Mouse (Mus musculus) CD4-positive, CD25-positive, alpha-beta regulatory T cell, adult 4 months (primary cell): Measurements from ENCODE around the gene Sqstm1. TPM values are rescaled to one million over a fixed set of nuclear protein-coding genes. Genes with fewer than 3 reads are reported as not detected.

ENCODE experiments used
- ATAC-seq: one replicate; pipeline ENCODE4 v1.8.0; 2017
- polyA plus RNA-seq, 2 experiments: library from polyadenylated mRNA; unstranded; fragments of 100-300 nt; shearing (Covaris generic); gene quantifications; one replicate each; pipeline ENCODE4 v1.2.1; 2017

The Sqstm1 gene
- polyA plus RNA-seq, 2 experiments from 2014 or later: 74.8 to 88.4 TPM

DNA sequence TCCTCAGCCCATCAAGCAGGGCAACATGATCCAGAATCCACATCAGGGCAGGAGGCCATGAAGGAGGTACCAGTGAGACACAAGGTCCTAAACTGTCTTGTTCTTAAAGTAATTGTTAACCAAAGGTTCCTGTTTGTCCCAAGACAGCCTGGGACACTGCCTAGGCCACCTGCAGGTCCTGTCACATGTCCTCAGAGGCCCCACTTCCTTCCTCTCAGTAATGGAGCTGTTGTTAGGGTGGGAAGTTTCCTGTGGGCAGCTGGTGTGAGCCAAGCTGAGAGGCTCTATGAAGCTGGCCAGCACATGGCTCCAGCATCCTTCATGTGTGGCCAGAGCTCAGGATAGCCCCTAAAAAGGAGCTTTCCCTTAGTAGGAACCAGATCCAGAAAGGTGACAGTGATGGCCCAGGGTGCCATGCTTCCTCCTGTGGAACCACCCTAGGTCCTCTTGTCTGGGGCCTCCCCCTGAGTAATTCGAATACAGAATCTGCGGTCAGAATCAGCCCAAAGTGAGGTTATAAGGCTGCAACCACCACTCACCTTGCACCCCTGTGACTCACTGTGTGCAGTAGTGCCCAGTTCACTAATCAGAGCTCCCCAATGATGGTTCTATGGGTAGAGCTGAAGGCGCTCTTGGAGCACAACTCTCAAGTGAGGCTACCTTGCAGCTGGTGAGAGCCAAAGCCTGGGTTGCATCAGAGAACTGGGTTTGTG lies 48.1 kb downstream of the Sqstm1 start:
- ATAC-seq: no peak

DNA sequence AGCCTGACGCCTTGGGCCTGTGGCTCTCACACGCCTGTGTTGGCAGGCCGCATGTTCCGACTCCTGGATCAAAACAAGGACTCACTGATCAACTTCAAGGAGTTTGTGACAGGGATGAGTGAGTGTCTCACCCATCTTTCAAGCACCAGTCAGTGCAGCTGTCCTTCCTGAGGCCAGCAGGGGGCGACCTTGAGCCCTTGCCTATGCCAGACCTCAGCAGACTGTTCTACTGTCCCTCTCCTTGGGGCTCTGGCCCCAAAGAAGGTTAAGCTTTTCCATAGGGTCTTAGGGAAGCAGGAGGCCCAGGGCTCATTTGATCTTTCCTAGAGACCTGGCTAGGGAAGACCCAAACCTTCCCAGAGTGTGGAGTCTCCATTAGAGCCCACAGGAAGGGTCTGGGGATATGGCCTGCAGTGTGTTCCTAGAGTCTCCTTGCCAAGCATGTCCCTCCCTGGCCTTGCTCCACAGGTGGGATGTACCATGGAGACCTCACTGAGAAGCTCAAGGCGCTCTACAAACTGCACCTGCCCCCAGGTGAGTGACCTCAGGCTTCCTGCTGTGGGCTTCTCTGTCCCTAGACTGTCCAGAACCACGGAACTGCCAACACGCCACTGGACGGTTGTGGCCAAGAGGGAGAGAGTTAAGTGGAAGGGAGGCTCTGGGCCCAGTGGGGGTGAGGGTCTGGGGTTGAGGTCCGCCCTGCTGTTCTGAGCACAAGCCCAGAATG lies 48.9 kb downstream of the Sqstm1 start:
- peak; percentile 67 for ATAC-seq

DNA sequence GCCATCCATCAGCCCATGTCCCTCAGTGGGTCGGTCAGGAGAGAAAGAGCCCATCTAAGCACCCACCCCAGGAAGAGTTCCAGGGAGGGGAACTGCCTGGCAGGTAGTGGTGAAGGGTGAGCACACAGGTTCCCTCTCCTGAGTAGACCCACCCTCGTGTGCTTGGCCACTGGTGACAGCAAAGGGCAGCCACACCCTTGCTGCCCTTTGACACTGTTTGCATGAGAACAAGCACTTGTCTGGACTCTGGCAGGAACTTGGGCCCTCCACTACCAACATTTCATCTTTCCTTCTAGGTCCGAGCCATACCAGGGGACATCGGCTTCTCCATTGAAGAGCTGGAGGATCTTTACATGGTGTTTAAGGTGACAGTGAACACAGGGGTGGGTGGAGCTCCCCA lies 51.3 kb downstream of the Sqstm1 start:
- ATAC-seq: no peak

DNA sequence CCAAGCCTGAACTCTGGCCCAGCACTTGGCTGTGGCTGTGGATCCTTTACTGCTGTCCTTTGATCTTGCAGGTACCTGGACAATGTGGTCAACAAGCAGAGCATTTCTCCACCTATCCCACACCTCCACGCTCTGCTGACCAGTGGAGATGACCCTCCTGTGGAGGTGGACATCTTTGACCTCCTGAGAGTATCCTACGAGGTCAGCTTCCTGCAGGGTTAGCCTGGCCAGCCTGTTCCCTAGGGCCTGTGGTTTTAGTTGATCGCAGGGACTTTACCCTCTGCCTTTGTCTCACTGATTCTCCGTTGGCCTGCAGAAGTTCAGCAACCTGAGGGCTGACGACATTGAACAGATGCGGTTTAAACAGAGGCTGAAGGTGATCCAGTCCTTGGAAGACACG lies 52.3 kb downstream of the Sqstm1 start:
- no peak for ATAC-seq

DNA sequence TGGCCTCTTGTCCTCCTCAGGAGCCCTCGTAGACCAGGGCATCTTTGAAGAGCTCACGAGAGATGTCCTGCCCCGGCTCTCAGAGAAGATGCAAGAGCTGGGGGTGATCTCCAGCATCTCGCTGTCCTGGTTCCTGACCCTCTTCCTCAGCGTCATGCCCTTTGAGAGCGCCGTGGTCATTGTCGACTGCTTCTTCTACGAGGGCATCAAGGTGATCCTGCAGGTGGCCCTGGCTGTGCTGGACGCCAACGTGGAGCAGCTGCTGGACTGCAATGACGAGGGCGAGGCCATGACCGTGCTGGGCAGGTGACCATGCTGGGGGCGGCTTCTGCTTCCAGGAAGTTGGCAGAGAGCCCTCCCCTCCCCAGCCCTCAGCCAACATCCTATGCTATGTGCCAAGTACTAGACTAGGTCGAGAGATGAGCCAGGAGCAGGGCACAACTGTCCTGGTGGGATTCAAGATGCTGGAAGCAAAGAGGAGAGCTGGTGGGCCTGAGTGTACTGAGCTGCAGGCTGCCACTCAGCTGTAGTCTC lies 53.8 kb downstream of the Sqstm1 start:
- ATAC-seq: no peak

DNA sequence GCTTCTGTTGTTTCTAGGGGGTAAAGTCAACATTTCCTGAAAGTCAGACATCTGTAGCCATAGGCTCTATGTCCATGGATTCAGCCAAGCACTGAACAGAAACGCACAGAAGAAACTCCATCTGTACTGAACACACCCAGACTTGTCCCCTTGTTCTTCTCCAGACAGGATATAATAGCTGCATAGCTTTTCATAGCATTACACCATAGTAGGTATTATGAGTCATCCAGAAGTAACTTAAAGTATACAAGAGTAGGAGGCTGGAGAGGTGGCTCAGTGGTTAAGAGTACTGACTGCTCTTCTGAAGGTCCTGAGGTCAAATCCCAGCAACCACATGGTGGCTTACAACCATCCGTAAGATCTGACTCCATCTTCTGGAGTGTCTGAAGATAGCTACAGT lies 54.8 kb downstream of the Sqstm1 start:
- ATAC-seq: no peak

DNA sequence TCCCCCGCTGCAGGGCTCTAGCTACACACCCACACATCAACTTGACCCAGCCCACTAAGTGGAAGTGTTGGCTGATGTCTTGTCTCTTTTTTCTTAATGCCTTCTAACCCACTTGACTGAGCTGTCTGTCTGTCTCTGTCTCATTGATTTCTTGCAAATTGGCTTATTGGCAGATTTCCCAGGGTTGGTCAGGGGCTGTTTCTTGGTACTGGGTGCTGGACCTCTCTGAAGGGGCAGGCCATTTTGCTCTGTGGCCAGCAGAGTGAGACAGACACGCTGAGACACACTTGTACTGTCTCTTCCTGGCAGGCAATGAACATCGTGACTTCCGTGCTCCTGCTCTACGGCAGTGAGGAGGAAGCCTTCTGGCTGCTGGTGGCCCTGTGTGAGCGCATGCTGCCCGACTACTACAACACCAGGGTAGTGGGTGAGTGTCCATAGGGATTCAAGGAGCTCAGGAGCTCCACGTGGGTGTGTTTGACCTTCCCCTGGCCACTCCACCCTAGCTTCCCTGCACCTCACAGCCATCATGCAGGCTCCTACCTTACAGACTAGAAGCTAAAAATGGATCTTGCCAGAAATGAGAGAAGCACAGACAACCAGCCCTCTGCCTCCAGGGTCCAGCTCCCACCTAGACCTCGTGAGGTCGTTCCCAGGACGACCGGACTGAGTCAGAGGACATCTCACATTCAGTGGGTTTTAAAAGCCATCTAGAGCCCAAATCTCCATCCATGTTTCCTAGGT lies 55.7 kb downstream of the Sqstm1 start:
- ATAC-seq: no peak

DNA sequence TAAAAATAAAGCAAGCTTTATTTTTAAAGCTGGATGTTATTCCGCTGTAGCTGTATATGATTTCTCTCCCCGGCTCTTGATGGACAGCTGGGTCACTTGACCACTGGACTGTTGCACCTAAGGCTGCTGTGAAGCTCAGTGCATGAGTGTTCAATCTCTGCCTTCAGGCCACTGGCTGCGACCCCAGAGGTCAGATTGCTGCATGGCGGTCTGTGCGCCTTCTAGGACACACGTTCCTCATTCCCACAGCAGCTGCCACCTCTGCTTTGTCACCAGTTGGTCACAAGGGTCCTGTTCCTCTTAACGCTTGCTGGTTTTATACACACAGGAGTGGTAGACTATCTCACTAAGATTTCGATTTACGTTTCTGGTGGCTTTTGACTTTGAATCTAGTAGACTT lies 56.5 kb downstream of the Sqstm1 start:
- ATAC-seq: no peak

DNA sequence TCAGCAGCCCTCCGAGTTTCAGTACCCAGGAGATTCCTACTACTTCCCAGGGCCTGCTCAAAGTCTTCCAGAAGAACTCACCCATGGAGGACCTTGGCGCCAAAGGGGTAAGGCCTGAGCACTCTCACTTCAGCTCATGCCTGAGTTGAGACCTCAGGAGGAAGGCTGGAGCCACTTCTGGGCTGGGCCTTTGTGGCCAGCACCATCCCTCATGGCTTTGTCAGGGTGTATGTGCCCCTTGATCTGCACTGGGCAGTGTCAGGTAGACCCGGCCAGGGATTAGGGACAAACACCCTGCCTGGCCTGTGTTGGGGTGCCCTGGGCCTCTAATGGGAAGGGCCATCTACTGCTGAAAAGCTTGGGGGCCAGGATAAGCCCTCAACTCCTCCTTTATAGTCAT lies 59.3 kb downstream of the Sqstm1 start:
- ATAC-seq: no peak

DNA sequence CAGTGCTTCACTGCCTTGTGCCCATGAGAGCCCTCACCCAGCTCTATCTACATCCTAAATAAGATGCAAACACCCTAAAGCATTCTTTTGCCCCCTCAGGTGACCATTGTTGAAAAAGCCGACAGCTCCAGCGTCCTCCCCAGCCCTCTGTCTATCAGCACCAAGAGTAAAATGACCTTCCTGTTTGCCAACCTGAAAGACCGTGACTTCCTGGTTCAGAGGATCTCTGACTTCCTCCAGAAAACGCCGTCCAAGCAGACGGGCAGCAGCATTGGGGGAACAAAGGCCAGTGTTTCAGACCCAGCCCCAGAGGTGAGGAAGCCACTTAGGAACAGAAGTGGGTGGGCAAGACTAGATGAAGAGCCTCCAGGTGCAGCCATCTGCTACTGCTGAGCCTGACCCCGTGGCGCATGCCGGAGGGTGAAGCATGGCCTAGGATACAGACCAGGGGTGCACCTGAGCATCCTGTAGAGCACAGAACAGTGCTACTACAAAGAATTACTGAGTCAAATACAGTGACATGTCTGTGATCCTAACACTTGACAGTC lies 61.0 kb downstream of the Sqstm1 start:
- no peak for ATAC-seq

Other genes starting within 250 kb of the Sqstm1 start
- gene Rnf130, start 185.5 kb downstream of the Sqstm1 start, polyA plus RNA-seq: 1 to 10 TPM; 2.5 to 5.7 TPM
- 10 to 100 TPM; 23.4 to 30.0 TPM for gene Tbc1d9b, start 79.4 kb downstream of the Sqstm1 start, polyA plus RNA-seq
- 10 to 100 TPM in 1 of 2 experiments, 1 to 10 TPM in 1; 7.9 to 11.7 TPM for gene Mrnip, start 36.4 kb downstream of the Sqstm1 start, polyA plus RNA-seq
- 1 to 10 TPM; 1.1 to 1.7 TPM for gene Mgat4b, start 63 bp upstream of the Sqstm1 start, polyA plus RNA-seq
- not detected for gene Ltc4s, start 27.8 kb upstream of the Sqstm1 start, polyA plus RNA-seq
- 1 to 10 TPM; 3.9 to 6.4 TPM for gene Maml1, start 81.5 kb upstream of the Sqstm1 start, polyA plus RNA-seq
- 100 to 1,000 TPM; 182 to 206 TPM for gene Canx, start 114.8 kb upstream of the Sqstm1 start, polyA plus RNA-seq
- gene Cby3, start 143.6 kb upstream of the Sqstm1 start, polyA plus RNA-seq: not detected
- gene Hnrnph1, start 166.2 kb upstream of the Sqstm1 start, polyA plus RNA-seq: 100 to 1,000 TPM; 195 to 207 TPM
- gene Rufy1, start 220.3 kb upstream of the Sqstm1 start, polyA plus RNA-seq: 10 to 100 TPM; 11.9 to 15.4 TPM